Mouse (Mus musculus) hematopoietic stem cell, adult 5-6 weeks (primary cell): ENCODE results near the gene Adgrl2. TPM values are rescaled to one million over a fixed set of nuclear protein-coding genes. Genes with fewer than 3 reads are reported as not detected.

Source experiments
- ATAC-seq, 2 experiments: fragments of 125-278 bp in 1 of 2; replicated peaks in 1 of 2; 2 replicates each; pipeline ENCODE4 v1.8.0; 2016 to 2017; ENCODE audit warnings: inconsistent platforms in 2 of 2, mild to moderate bottlenecking in 2 of 2, moderate number of reproducible peaks in 2 of 2, low read depth in 1 of 2, moderate TSS enrichment in 1 of 2; ENCODE audit not compliant: low FRiP score in 2 of 2, poor library complexity in 2 of 2, severe bottlenecking in 2 of 2, insufficient read depth in 1 of 2, low TSS enrichment in 1 of 2
- total RNA-seq: library from RNA; stranded (forward); fragments of 172-1452, 232-1000 nt; gene quantifications from 2 replicates; pipeline ENCODE4 v1.2.3, GENCODE M21; 2017

Adgrl2 gene
- total RNA-seq, 1 experiment from 2014 or later, result 19.8 TPM

- no peak for ATAC-seq
Observed at GRCm38 (mm10) chr3:148982370-148982769, 8.0 kb downstream of the Adgrl2 start.

GRCm38 (mm10) chr3:148981776-148982175 is 8.6 kb downstream of the Adgrl2 start:
- no peak for ATAC-seq

- ATAC-seq, result peak; percentile 52 to 73; a peak in 3 of 4 replicates
Observed at GRCm38 (mm10) chr3:148978541-148978940, 11.8 kb downstream of the Adgrl2 start.

- no peak for ATAC-seq
Observed at GRCm38 (mm10) chr3:148977838-148978237, 12.5 kb downstream of the Adgrl2 start.

- ATAC-seq, result no peak
Observed at GRCm38 (mm10) chr3:148977124-148977529, 13.2 kb downstream of the Adgrl2 start.

GRCm38 (mm10) chr3:148971893-148972596 is 18.3 kb downstream of the Adgrl2 start:
- ATAC-seq, result no peak

GRCm38 (mm10) chr3:148964991-148965605 is 25.3 kb downstream of the Adgrl2 start:
- ATAC-seq, result no peak

GRCm38 (mm10) chr3:148963381-148964044 is 26.8 kb downstream of the Adgrl2 start:
- no peak for ATAC-seq

GRCm38 (mm10) chr3:148961611-148962010 is 28.7 kb downstream of the Adgrl2 start:
- no peak for ATAC-seq

- no peak for ATAC-seq
Observed at GRCm38 (mm10) chr3:148960751-148961289, 29.5 kb downstream of the Adgrl2 start.

GRCm38 (mm10) chr3:148960215-148960614 is 30.1 kb downstream of the Adgrl2 start:
- no peak for ATAC-seq

- peak; percentile 75 to 93 for ATAC-seq
Observed at GRCm38 (mm10) chr3:148959327-148960025, 30.9 kb downstream of the Adgrl2 start.

GRCm38 (mm10) chr3:148958714-148959113 is 31.6 kb downstream of the Adgrl2 start:
- no peak for ATAC-seq

GRCm38 (mm10) chr3:148958185-148958584 is 32.2 kb downstream of the Adgrl2 start:
- no peak for ATAC-seq

- peak in 1 of 2 experiments; percentile 17; a peak in 1 of 4 replicates for ATAC-seq
Observed at GRCm38 (mm10) chr3:148956887-148957286, 33.5 kb downstream of the Adgrl2 start.

- no peak for ATAC-seq
Observed at GRCm38 (mm10) chr3:148949796-148950195, 40.6 kb downstream of the Adgrl2 start.

- ATAC-seq, result no peak
Observed at GRCm38 (mm10) chr3:148947805-148948405, 42.5 kb downstream of the Adgrl2 start.
